Mouse (Mus musculus): ENCODE measurements at regions not wholly inside any gene's neighbourhood (a gene's known extent, or its start where the extent isn't known, plus 50 kb on each side); places are given as distances from the start of the nearest gene placed in this dataset.

DNA sequence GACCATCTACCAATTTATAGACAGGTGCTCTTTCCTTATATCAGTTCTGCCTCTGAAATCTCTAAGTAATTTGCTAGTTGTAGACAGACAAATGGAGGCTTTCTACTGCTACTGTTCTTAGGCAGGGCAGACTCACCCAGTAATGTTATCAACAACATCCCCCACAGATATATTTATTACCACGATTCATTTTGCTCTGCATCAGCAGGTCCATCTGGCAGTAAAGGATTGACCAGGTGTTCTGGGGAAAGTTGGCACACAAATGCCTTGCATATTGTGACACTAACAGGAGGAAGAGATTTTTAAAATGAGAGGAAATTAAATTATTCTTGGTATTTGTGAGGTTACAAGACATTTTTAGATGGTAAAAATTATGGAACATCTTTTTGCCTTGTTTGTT is 627.3 kb upstream of the Tmprss15 start:
- H3K9ac ChIP-seq, result no peak overlapping the region
- DNase-seq (ENCODE audit: low spot score), result no peak
- no peak overlapping the region for H3K27ac ChIP-seq
- ATAC-seq (ENCODE audit: low FRiP score), result no peak
- no peaks in the 10 kb centered on the region for H3K4me1 ChIP-seq (replicated peaks; ENCODE audit: control insufficient read depth, insufficient read depth, low read length)
- H3K27me3 ChIP-seq (ENCODE audit: control insufficient read depth, insufficient read depth, low read length), result no peaks in the 10 kb centered on the region
- no peak overlapping the region for H3K4me3 ChIP-seq (replicated peaks; ENCODE audit: low read length)
- 67% methylated on average over 1 of the region's 1 CpGs for WGBS
- H3K4me2 ChIP-seq (replicated peaks), result no peak overlapping the region
- no peaks in the 10 kb centered on the region for H3K9me3 ChIP-seq (ENCODE audit: control insufficient read depth, low read length)
- H3K36me3 ChIP-seq (replicated peaks; ENCODE audit: control insufficient read depth, insufficient read depth), result no peaks in the 10 kb centered on the region

GRCm38 (mm10) chr16:79692444-79692843 is 601.5 kb upstream of the Tmprss15 start:
- no peaks in the 10 kb centered on the region for H3K4me1 ChIP-seq (replicated peaks; ENCODE audit: control insufficient read depth, insufficient read depth, low read length)
- 11% methylated on average over 2 of the region's 2 CpGs for WGBS
- H3K27me3 ChIP-seq (ENCODE audit: control insufficient read depth, insufficient read depth, low read length), result no peaks in the 10 kb centered on the region
- no peak for ATAC-seq (ENCODE audit: low FRiP score)
- no peaks in the 10 kb centered on the region for H3K36me3 ChIP-seq (replicated peaks; ENCODE audit: control insufficient read depth, insufficient read depth)
- H3K4me2 ChIP-seq (replicated peaks), result no peak overlapping the region
- H3K9me3 ChIP-seq (ENCODE audit: control insufficient read depth, low read length), result no peaks in the 10 kb centered on the region
- H3K9ac ChIP-seq, result no peak overlapping the region
- H3K27ac ChIP-seq, result no peak overlapping the region
- no peak overlapping the region for H3K4me3 ChIP-seq (replicated peaks; ENCODE audit: low read length)
- DNase-seq (ENCODE audit: low spot score), result no peak

DNA sequence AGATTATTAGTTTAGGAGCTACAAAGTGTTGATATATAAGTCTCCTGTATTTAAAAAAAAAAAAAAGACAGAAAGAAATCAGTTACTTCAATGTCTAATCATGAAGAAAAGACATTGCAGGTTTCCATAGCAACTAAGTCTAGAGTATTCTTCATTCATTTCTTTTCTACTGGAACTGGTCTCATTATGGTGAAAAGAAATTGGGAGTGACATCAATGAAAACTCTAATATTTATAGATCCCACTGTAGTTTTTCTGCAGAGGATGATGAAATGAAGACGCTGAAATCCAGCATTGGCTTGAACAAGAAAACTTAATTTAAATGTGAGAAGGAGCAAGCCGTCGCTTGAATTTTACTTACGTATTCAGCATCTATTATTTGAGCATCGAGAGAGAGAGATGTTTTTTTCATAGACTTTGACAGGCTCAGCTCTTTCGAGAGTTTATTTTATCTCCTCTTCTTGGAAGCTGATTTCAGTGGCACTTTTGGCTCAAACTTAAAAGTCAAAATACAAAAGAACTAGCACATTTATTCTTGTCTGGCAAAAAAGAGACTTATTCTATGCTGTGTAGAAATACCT is 560.4 kb upstream of the Tmprss15 start:
- no peaks in the 10 kb centered on the region for H3K27me3 ChIP-seq (ENCODE audit: control insufficient read depth, insufficient read depth, low read length)
- H3K4me3 ChIP-seq (replicated peaks; ENCODE audit: low read length), result no peak overlapping the region
- WGBS, result 59% methylated on average over 6 of the region's 6 CpGs
- no peaks in the 10 kb centered on the region for H3K36me3 ChIP-seq (replicated peaks; ENCODE audit: control insufficient read depth, insufficient read depth)
- DNase-seq (ENCODE audit: low spot score) (peak; percentile 30), ATAC-seq (ENCODE audit: low FRiP score) (no peak)
- H3K4me2 ChIP-seq (replicated peaks), result no peak overlapping the region
- no peaks in the 10 kb centered on the region for H3K9me3 ChIP-seq (ENCODE audit: control insufficient read depth, low read length)
- no peak overlapping the region for H3K27ac ChIP-seq
- H3K4me1 ChIP-seq (replicated peaks; ENCODE audit: control insufficient read depth, insufficient read depth, low read length), result no peaks in the 10 kb centered on the region
- H3K9ac ChIP-seq, result no peak overlapping the region

- 75% methylated on average over 3 of the region's 3 CpGs for WGBS
- no peaks in the 10 kb centered on the region for H3K36me3 ChIP-seq (replicated peaks; ENCODE audit: control insufficient read depth, insufficient read depth)
- no peak overlapping the region for H3K4me3 ChIP-seq (replicated peaks; ENCODE audit: low read length)
- H3K9ac ChIP-seq, result no peak overlapping the region
- H3K27ac ChIP-seq, result no peak overlapping the region
- H3K27me3 ChIP-seq (ENCODE audit: control insufficient read depth, insufficient read depth, low read length), result no peaks in the 10 kb centered on the region
- no peak overlapping the region for H3K4me2 ChIP-seq (replicated peaks)
- ATAC-seq (ENCODE audit: low FRiP score) (no peak), DNase-seq (ENCODE audit: low spot score) (no peak)
- H3K4me1 ChIP-seq (replicated peaks; ENCODE audit: control insufficient read depth, insufficient read depth, low read length), result no peaks in the 10 kb centered on the region
- H3K9me3 ChIP-seq (ENCODE audit: control insufficient read depth, low read length), result no peaks in the 10 kb centered on the region
These were observed 550.0 kb upstream of the Tmprss15 start for GRCm38 (mm10) chr16:79640898-79641297.

DNA sequence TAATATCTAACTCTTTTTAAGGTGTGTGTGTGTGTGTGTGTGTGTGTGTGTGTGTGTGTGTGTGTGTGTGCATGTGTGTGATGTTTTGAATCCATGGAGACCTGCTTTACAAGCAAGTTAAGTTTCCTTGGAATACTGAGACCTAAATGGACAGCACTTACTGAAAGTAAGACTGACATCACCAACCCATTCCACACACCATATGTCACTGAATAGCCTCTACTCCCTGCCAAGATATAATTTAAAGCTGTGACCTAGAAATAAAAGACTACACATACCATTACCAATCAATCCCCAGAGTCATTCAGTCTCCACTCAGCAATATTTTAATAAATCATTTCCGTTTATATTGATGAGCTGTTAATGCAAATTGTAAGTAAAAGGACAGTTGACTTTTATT is 536.2 kb upstream of the Tmprss15 start:
- no peaks in the 10 kb centered on the region for H3K4me1 ChIP-seq (replicated peaks; ENCODE audit: control insufficient read depth, insufficient read depth, low read length)
- no peaks in the 10 kb centered on the region for H3K27me3 ChIP-seq (ENCODE audit: control insufficient read depth, insufficient read depth, low read length)
- no peak for ATAC-seq (ENCODE audit: low FRiP score)
- H3K27ac ChIP-seq, result no peak overlapping the region
- H3K9ac ChIP-seq, result no peak overlapping the region
- no peak overlapping the region for H3K4me2 ChIP-seq (replicated peaks)
- H3K36me3 ChIP-seq (replicated peaks; ENCODE audit: control insufficient read depth, insufficient read depth), result no peaks in the 10 kb centered on the region
- no peaks in the 10 kb centered on the region for H3K9me3 ChIP-seq (ENCODE audit: control insufficient read depth, low read length)
- no peak for DNase-seq (ENCODE audit: low spot score)
- WGBS, result 69% methylated on average over 1 of the region's 1 CpGs
- no peak overlapping the region for H3K4me3 ChIP-seq (replicated peaks; ENCODE audit: low read length)

DNA sequence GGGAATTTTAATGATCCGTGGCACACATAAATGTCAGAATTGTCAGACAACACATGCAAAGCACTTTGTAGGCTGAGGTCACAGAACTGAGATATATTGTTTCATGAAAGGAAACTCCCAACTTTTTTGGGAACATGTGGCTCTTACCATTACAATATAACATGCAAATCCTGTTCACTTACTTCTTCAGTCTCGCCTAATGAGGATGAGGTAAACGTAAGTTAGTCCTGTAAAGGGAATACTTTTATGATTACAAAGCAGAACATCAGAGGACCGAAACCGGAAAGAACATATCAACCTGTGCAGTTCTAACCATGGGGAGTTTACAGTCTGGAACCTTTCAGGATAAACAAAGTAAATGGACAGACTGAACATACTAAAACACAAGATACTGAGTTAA is 520.1 kb upstream of the Tmprss15 start:
- no peak for DNase-seq (ENCODE audit: low spot score)

DNA sequence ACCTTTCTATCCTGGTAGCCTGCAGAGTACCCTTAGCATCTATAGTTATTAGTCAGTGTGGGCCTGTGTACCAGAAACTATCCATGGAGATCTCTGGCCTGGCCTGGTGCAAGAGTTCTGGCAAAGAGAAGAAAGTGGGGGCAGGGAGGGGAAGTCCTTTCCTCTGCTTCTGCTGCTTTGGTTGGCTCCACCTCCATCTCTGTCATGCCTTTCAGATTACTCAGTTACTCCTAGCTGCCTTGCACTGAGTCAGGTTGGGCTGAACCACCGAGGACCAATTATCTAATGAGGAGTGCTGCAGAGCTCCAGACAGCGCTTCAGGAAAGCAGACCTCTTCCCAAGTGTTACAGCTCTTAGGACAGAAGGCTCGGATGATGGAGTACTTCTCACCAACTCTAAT is 500.0 kb upstream of the Tmprss15 start:
- no peak overlapping the region for H3K4me2 ChIP-seq (replicated peaks)
- WGBS, result 67% methylated on average over 3 of the region's 3 CpGs
- no peak for ATAC-seq (ENCODE audit: low FRiP score)

More for the DNA sequence above, 520.1 kb upstream of the Tmprss15 start:
- 87% methylated on average over 5 of the region's 5 CpGs for WGBS
- Histone ChIP-seq H3K36me3 (replicated peaks; ENCODE audit: control insufficient read depth, insufficient read depth) (no peaks in the 10 kb centered on the region), H3K9me3 (ENCODE audit: control insufficient read depth, low read length) (no peaks in the 10 kb centered on the region), H3K27me3 (ENCODE audit: control insufficient read depth, insufficient read depth, low read length) (no peaks in the 10 kb centered on the region), H3K4me1 (replicated peaks; ENCODE audit: control insufficient read depth, insufficient read depth, low read length) (no peaks in the 10 kb centered on the region), H3K4me2 (replicated peaks) (no peak overlapping the region), H3K4me3 (replicated peaks; ENCODE audit: low read length) (no peak overlapping the region), H3K9ac (no peak overlapping the region), H3K27ac (no peak overlapping the region)
- ATAC-seq (ENCODE audit: low FRiP score), result no peak

GRCm38 (mm10) chr16:79585745-79586144 is 494.8 kb upstream of the Tmprss15 start:
- Histone ChIP-seq H3K9me3 (ENCODE audit: control insufficient read depth, low read length) (no peaks in the 10 kb centered on the region), H3K4me1 (replicated peaks; ENCODE audit: control insufficient read depth, insufficient read depth, low read length) (no peaks in the 10 kb centered on the region), H3K27me3 (ENCODE audit: control insufficient read depth, insufficient read depth, low read length) (no peaks in the 10 kb centered on the region), H3K36me3 (replicated peaks; ENCODE audit: control insufficient read depth, insufficient read depth) (no peaks in the 10 kb centered on the region), H3K4me2 (replicated peaks) (no peak overlapping the region), H3K9ac (no peak overlapping the region), H3K4me3 (replicated peaks; ENCODE audit: low read length) (no peak overlapping the region), H3K27ac (no peak overlapping the region)
- ATAC-seq (ENCODE audit: low FRiP score), result no peak
- no peak for DNase-seq (ENCODE audit: low spot score)

More for the DNA sequence above, 500.0 kb upstream of the Tmprss15 start:
- Histone ChIP-seq H3K36me3 (replicated peaks; ENCODE audit: control insufficient read depth, insufficient read depth) (no peaks in the 10 kb centered on the region), H3K27me3 (ENCODE audit: control insufficient read depth, insufficient read depth, low read length) (no peaks in the 10 kb centered on the region), H3K27ac (no peak overlapping the region), H3K4me1 (replicated peaks; ENCODE audit: control insufficient read depth, insufficient read depth, low read length) (no peaks in the 10 kb centered on the region), H3K9ac (no peak overlapping the region), H3K9me3 (ENCODE audit: control insufficient read depth, low read length) (no peaks in the 10 kb centered on the region), H3K4me3 (replicated peaks; ENCODE audit: low read length) (no peak overlapping the region)
- no peak for DNase-seq (ENCODE audit: low spot score)

DNA sequence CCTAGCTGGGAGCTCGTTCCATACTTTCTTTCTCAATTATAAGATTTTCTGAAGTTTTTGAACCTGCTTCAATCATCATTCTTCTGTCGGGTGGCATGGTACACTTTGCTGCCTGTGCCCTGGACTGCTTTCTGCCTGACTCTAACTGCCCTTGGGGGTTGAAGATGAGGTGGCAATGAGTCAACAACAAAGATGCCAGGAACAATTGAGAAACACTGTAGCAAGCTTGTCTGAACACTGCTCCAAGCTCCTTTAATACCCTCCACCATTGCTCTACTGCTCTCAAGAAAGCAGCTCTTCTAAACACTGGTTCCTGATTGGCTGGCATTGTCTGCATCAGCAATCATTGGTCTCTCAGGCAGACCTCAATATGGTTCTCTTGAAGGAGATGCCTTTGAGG is 480.0 kb upstream of the Tmprss15 start:
- Histone ChIP-seq H3K9ac (no peak overlapping the region), H3K36me3 (replicated peaks; ENCODE audit: control insufficient read depth, insufficient read depth) (no peaks in the 10 kb centered on the region)
- WGBS, result 91% methylated on average over 2 of the region's 2 CpGs

DNA sequence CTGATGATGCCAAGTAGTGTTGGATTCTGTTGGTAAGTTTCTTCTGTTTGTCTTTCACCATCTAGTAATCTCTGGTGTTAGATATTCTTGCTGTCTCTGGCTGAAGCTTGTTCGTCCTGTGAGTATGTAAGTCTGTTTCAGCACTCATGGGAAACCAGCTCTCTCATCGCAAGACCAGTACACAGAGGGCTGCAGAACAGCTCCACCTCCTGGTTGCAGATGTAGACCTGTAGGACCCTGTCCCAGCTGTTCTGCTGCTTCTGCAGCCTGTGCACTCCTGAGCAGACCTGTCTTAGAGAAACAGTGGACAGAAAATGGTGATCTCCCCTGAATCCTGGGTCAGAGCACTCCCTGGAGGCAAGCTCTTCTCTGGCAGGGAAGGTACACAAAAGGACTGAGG is 443.5 kb upstream of the Tmprss15 start:
- DNase-seq (ENCODE audit: low spot score), result no peak
- no peak for ATAC-seq (ENCODE audit: low FRiP score)
- no peaks in the 10 kb centered on the region for H3K36me3 ChIP-seq (replicated peaks; ENCODE audit: control insufficient read depth, insufficient read depth)
- no peak overlapping the region for H3K4me3 ChIP-seq (replicated peaks; ENCODE audit: low read length)
- H3K9ac ChIP-seq, result no peak overlapping the region
- H3K4me1 ChIP-seq (replicated peaks; ENCODE audit: control insufficient read depth, insufficient read depth, low read length), result no peaks in the 10 kb centered on the region
- no peak overlapping the region for H3K27ac ChIP-seq
- H3K9me3 ChIP-seq (ENCODE audit: control insufficient read depth, low read length), result no peaks in the 10 kb centered on the region
- H3K27me3 ChIP-seq (ENCODE audit: control insufficient read depth, insufficient read depth, low read length), result no peaks in the 10 kb centered on the region
- WGBS, result 56% methylated on average over 2 of the region's 2 CpGs
- no peak overlapping the region for H3K4me2 ChIP-seq (replicated peaks)

More for the DNA sequence above, 480.0 kb upstream of the Tmprss15 start:
- H3K27ac ChIP-seq, result no peak overlapping the region
- ATAC-seq (ENCODE audit: low FRiP score), result no peak
- H3K4me1 ChIP-seq (replicated peaks; ENCODE audit: control insufficient read depth, insufficient read depth, low read length), result no peaks in the 10 kb centered on the region
- DNase-seq (ENCODE audit: low spot score), result no peak
- H3K9me3 ChIP-seq (ENCODE audit: control insufficient read depth, low read length), result no peaks in the 10 kb centered on the region
- no peak overlapping the region for H3K4me2 ChIP-seq (replicated peaks)
- H3K4me3 ChIP-seq (replicated peaks; ENCODE audit: low read length), result no peak overlapping the region
- H3K27me3 ChIP-seq (ENCODE audit: control insufficient read depth, insufficient read depth, low read length), result no peaks in the 10 kb centered on the region

Measured in hindbrain, embryonic 14.5 days (tissue).